Mouse (Mus musculus): ENCODE measurements around the gene Vamp8. TPM values are rescaled to one million over a fixed set of nuclear protein-coding genes. Genes with fewer than 3 reads are reported as not detected.

Gene Vamp8
- polyA plus RNA-seq, 1 experiment, result 121 TPM

Other genes with a start within 250 kb of the Vamp8 start
- 1.9 and 4.3 TPM in 2 replicates for gene Atoh8, start 155.1 kb downstream of the Vamp8 start, polyA plus RNA-seq (2012; ENCODE audit: insufficient read depth, insufficient read length, missing spikeins)
- gene Sftpb, start 86.1 kb downstream of the Vamp8 start, polyA plus RNA-seq (2012; ENCODE audit: insufficient read depth, insufficient read length, missing spikeins), result not detected in 2 replicates
- 12.0 and 12.1 TPM in 2 replicates for gene Usp39, start 45.5 kb downstream of the Vamp8 start, polyA plus RNA-seq (2012; ENCODE audit: insufficient read depth, insufficient read length, missing spikeins)
- 9.7 and 11.7 TPM in 2 replicates for gene 0610030E20Rik, start 43.4 kb downstream of the Vamp8 start, polyA plus RNA-seq (2012; ENCODE audit: insufficient read depth, insufficient read length, missing spikeins)
- gene Tmem150a, start 35.3 kb downstream of the Vamp8 start, polyA plus RNA-seq (2012; ENCODE audit: insufficient read depth, insufficient read length, missing spikeins), result 8.6 and 10.6 TPM in 2 replicates
- 87.8 and 96.4 TPM in 2 replicates for gene Rnf181, start 23.7 kb downstream of the Vamp8 start, polyA plus RNA-seq (2012; ENCODE audit: insufficient read depth, insufficient read length, missing spikeins)
- gene Vamp5, start 10.2 kb downstream of the Vamp8 start, polyA plus RNA-seq (2012; ENCODE audit: insufficient read depth, insufficient read length, missing spikeins), result 17.5 and 19.1 TPM in 2 replicates
- gene Ggcx, start 23.6 kb upstream of the Vamp8 start, polyA plus RNA-seq (2012; ENCODE audit: insufficient read depth, insufficient read length, missing spikeins), result 17.3 and 19.4 TPM in 2 replicates
- gene Mat2a, start 48.9 kb upstream of the Vamp8 start, polyA plus RNA-seq (2012; ENCODE audit: insufficient read depth, insufficient read length, missing spikeins), result 103 and 104 TPM in 2 replicates
- not detected in 2 replicates for gene Sh2d6, start 131.0 kb upstream of the Vamp8 start, polyA plus RNA-seq (2012; ENCODE audit: insufficient read depth, insufficient read length, missing spikeins)
- 8.2 and 11.9 TPM in 2 replicates for gene Capg, start 153.7 kb upstream of the Vamp8 start, polyA plus RNA-seq (2012; ENCODE audit: insufficient read depth, insufficient read length, missing spikeins)
- gene Elmod3, start 207.7 kb upstream of the Vamp8 start, polyA plus RNA-seq (2012; ENCODE audit: insufficient read depth, insufficient read length, missing spikeins), result 21.2 and 31.5 TPM in 2 replicates
- 119 and 173 TPM in 2 replicates for gene Retsat, start 207.8 kb upstream of the Vamp8 start, polyA plus RNA-seq (2012; ENCODE audit: insufficient read depth, insufficient read length, missing spikeins)
- gene Tgoln1, start 226.3 kb upstream of the Vamp8 start, polyA plus RNA-seq (2012; ENCODE audit: insufficient read depth, insufficient read length, missing spikeins), result 115 and 176 TPM in 2 replicates